Mouse (Mus musculus) hindbrain, embryonic 11.5 days (tissue): Measurements from ENCODE around the gene Ocln. TPM values are rescaled to one million over a fixed set of nuclear protein-coding genes. Genes with fewer than 3 reads are reported as not detected.

Experiments used
- ATAC-seq: fragments of 200-750 bp; cut with Nextera tagmentation; 2 replicates; pipeline ENCODE4 v1.8.0; 2017; ENCODE audit warnings: mild to moderate bottlenecking, moderate TSS enrichment, moderate library complexity; ENCODE audit not compliant: low FRiP score
- DNase-seq: peaks from one replicate; pipeline ENCODE4 v3.0.0-alpha.2; 2015; ENCODE audit warnings: low spot score
- H3K27ac ChIP-seq: fragments of 300-500 bp; sonication (generic); 2 replicates; pipeline ENCODE4 v1.5.1; 2014; ENCODE audit warnings: mild to moderate bottlenecking, low read depth, low read length
- H3K27me3 ChIP-seq: fragments of 300-500 bp; sonication (generic); 2 replicates; pipeline ENCODE4 v1.6.1; 2014; ENCODE audit warnings: mild to moderate bottlenecking, low read length, moderate library complexity, mixed read lengths; ENCODE audit not compliant: control insufficient read depth, insufficient read depth
- H3K36me3 ChIP-seq: fragments of 300-500 bp; sonication (generic); 2 replicates; pipeline ENCODE4 v1.6.1; 2014; ENCODE audit warnings: mild to moderate bottlenecking, low read length, moderate library complexity, mixed read lengths; ENCODE audit not compliant: control insufficient read depth, insufficient read depth
- H3K4me1 ChIP-seq: fragments of 300-500 bp; sonication (generic); replicated peaks from 2 replicates; pipeline ENCODE4 v1.6.1; 2014; ENCODE audit warnings: low read length, mixed read lengths; ENCODE audit not compliant: control insufficient read depth, insufficient read depth
- H3K4me2 ChIP-seq: fragments of 300-500 bp; sonication (generic); replicated peaks from 2 replicates; pipeline ENCODE4 v1.6.1; 2014; ENCODE audit warnings: mild to moderate bottlenecking, low read depth, low read length
- H3K4me3 ChIP-seq: fragments of 300-500 bp; sonication (generic); 2 replicates; pipeline ENCODE4 v1.5.1; 2014; ENCODE audit warnings: low read depth, low read length
- H3K9ac ChIP-seq: fragments of 300-500 bp; sonication (generic); 2 replicates; pipeline ENCODE4 v1.6.1; 2014; ENCODE audit warnings: low read depth, low read length
- H3K9me3 ChIP-seq: fragments of 300-500 bp; sonication (generic); 2 replicates; pipeline ENCODE4 v1.6.1; 2016; ENCODE audit warnings: low read length; ENCODE audit not compliant: control insufficient read depth
- WGBS: fragments of 180-500 bp; shearing (Covaris S2); extraction: QIAGEN DNeasy Blood & Tissue Kit; methylation state at CpG from one replicate; pipeline ENCODE4 v1.1.7; 2014; 5-methylcytosine and 5-hydroxymethylcytosine counted together
- polyA plus RNA-seq: library from polyadenylated mRNA; unstranded; fragments of >200 nt; fragmentation: Nextera tagmentation; extraction: Ambion mirVana; gene quantifications from 2 replicates; pipeline ENCODE4 v1.2.1, GENCODE M21; 2014

Gene Ocln
- polyA plus RNA-seq, 1 experiment from 2014 or later, result 5.8 TPM

DNA sequence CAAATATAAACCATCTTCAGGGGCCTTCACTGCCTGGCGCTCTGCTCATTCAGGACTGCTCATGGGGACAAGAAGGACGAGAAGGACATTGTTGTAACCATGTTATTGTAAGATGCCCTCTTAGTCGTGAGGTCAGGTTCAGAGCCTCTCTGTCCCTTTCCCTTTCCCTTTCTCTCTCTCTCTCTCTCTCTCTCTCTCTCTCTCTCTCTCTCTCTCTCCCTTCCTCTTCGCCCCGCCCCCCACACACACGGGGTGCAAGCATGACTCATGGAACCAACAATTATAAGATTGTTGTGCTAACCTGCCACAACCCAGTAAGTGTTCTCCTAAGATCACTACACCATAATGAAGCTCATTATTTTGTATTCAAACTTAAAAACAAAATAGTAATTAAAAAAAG lies 29.6 kb upstream of the Ocln start:
- WGBS, result 47% methylated on average over 6 of the region's 6 CpGs
- H3K4me3 ChIP-seq, result no peak overlapping the region
- H3K4me1 ChIP-seq, result no peaks in the 10 kb centered on the region
- H3K27me3 ChIP-seq, result no peaks in the 10 kb centered on the region
- no peak for DNase-seq
- no peak overlapping the region for H3K27ac ChIP-seq
- H3K9ac ChIP-seq, result no peak overlapping the region
- no peak overlapping the region for H3K4me2 ChIP-seq
- H3K36me3 ChIP-seq, result no peaks in the 10 kb centered on the region
- H3K9me3 ChIP-seq, result no peaks in the 10 kb centered on the region
- no peak for ATAC-seq

DNA sequence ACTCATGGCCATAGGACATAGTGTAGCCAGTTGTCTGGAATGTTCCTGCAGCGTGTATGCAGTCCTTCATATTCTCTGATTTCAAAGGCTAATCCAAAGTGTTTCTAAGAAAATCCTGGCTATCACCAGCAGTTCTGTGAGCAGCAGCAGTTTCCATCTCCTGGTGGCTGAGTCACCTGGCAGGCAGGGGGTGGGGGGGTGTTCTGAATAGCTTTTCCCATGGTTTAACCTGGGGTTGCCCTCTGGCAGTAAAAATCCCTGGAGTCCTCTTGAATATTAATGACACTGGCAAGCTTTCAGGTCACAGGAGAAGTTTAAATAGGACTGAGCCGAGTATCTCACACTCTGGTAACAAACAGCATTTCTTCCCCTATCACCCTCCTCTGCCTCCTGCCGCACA lies 29.2 kb upstream of the Ocln start:
- Histone ChIP-seq H3K36me3 (no peaks in the 10 kb centered on the region), H3K4me1 (no peaks in the 10 kb centered on the region), H3K27me3 (no peaks in the 10 kb centered on the region), H3K9ac (no peak overlapping the region), H3K27ac (no peak overlapping the region), H3K4me2 (no peak overlapping the region), H3K9me3 (no peaks in the 10 kb centered on the region), H3K4me3 (no peak overlapping the region)
- ATAC-seq (no peak), DNase-seq (no peak)
- 36% methylated on average over 3 of the region's 3 CpGs for WGBS

DNA sequence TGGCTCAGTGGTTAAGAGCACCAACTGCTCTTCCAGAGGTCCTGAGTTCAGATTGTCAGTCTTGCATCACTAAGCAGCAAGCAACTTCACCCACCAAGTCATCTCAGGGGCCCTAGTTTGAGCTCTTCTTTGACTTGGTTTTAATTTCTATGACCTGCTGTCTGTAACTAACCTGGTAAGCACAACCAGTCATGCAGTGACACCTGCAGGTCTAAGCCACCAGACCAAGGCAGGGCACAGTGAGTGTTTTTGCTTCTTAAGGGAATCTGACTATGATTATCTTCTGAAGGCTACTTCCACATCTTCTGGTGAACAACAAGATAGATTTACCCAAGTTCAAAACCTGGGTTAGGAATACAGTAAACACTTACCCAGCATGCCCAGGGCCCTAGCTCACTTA lies 27.4 kb upstream of the Ocln start:
- no peak for DNase-seq
- H3K9me3 ChIP-seq, result no peaks in the 10 kb centered on the region
- H3K4me2 ChIP-seq, result no peak overlapping the region
- ATAC-seq, result no peak
- H3K4me3 ChIP-seq, result no peak overlapping the region
- H3K4me1 ChIP-seq, result no peaks in the 10 kb centered on the region
- H3K27ac ChIP-seq, result no peak overlapping the region
- H3K36me3 ChIP-seq, result no peaks in the 10 kb centered on the region
- no peaks in the 10 kb centered on the region for H3K27me3 ChIP-seq
- no peak overlapping the region for H3K9ac ChIP-seq

DNA sequence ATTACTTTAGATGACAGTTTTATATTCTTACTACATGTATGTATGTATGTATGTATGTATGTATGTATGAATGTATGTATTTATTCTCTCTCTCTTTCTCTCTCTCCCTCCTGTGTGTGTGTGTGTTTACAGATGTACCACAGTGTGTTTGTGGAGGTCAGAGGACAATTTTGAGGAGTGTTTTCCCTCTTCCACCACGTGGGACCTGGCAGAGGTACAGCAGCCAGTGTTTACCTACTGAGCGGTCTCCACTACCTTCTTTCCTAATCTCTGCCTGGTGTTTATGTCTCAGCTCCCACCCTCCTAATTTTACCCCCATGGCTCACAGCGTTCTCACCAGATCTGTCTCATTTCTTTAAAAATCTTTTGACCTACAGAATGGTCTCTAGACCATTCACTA lies 26.7 kb upstream of the Ocln start:
- no peak overlapping the region for H3K9ac ChIP-seq
- H3K27ac ChIP-seq, result no peak overlapping the region
- ATAC-seq (no peak), DNase-seq (no peak)
- H3K4me1 ChIP-seq, result no peaks in the 10 kb centered on the region
- no peak overlapping the region for H3K4me3 ChIP-seq
- no peaks in the 10 kb centered on the region for H3K9me3 ChIP-seq
- H3K27me3 ChIP-seq, result no peaks in the 10 kb centered on the region
- H3K36me3 ChIP-seq, result no peaks in the 10 kb centered on the region
- no peak overlapping the region for H3K4me2 ChIP-seq
- WGBS, result 70% methylated on average over 3 of the region's 3 CpGs

DNA sequence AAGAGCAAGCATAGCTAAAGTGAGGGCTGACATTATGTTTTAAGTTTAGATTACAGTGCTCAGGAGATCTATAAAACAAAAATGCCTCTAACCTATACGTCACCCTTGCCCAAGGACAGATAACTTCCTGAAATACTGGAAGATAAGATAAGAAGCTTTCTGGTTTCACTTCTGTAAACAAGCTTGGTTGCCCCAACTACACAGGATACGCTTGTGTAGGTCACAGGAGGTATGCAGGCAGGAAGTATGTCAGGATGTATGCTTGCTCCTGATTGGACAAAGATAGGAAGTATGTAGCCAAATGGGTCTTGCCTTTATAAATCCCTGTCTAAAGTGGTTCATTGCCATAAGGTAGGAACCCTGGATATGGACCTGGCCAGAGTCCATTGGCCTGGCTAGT lies 23.4 kb upstream of the Ocln start:
- DNase-seq (no peak), ATAC-seq (no peak)
- Histone ChIP-seq H3K36me3 (no peaks in the 10 kb centered on the region), H3K4me1 (no peaks in the 10 kb centered on the region), H3K27ac (no peak overlapping the region), H3K4me2 (no peak overlapping the region), H3K4me3 (no peak overlapping the region), H3K9ac (no peak overlapping the region), H3K9me3 (no peaks in the 10 kb centered on the region), H3K27me3 (no peaks in the 10 kb centered on the region)
- 71% methylated on average over 2 of the region's 2 CpGs for WGBS

DNA sequence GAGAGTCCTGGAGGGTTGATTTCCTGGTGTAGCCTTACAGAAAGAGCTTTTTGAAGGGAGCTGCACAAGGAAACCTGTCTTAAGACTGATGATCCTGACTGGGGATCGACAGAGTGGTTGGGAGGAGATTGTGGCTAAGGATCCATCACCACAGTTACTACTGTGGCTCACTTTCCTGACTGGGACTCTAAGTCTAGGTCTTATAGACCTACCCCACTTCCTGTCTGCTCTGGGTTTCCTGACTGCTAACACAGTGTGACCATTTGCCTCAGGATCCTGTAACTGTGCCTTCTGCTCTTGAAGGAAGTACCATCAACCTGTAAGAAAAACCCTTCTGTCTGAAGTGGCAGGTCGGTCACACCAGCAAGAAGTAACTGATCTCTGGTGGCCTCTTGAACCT lies 18.2 kb upstream of the Ocln start:
- ATAC-seq, result no peak
- WGBS, result 70% methylated on average over 2 of the region's 2 CpGs

DNA sequence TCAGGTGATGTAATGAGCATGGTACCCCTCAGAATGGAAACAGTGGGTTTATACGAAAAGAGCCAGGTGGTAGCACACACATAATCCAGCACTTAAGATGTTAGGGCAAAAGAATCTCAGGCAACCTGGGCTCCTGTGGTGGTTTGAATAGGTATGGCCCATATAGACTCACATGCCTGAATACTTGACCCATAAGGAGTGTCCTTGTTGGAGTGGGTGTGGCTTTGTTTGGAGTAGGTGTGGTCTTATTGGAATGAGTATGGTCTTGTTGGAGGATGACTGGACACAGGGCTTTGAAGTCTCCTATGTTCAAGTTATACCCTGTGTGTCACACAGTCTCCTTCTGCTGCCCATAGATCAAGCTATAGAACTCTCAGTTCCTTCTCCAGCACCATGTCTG lies 15.8 kb upstream of the Ocln start:
- Histone ChIP-seq H3K9ac (no peak overlapping the region), H3K4me1 (no peaks in the 10 kb centered on the region), H3K27ac (no peak overlapping the region), H3K4me2 (no peak overlapping the region), H3K9me3 (no peaks in the 10 kb centered on the region), H3K27me3 (no peaks in the 10 kb centered on the region), H3K4me3 (no peak overlapping the region), H3K36me3 (no peaks in the 10 kb centered on the region)
- 96% methylated on average over 1 of the region's 1 CpGs for WGBS
- ATAC-seq, result no peak
- DNase-seq, result no peak

More for the DNA sequence above, 18.2 kb upstream of the Ocln start:
- Histone ChIP-seq H3K4me3 (no peak overlapping the region), H3K27me3 (no peaks in the 10 kb centered on the region), H3K9ac (no peak overlapping the region), H3K4me1 (no peaks in the 10 kb centered on the region), H3K36me3 (no peaks in the 10 kb centered on the region), H3K9me3 (no peaks in the 10 kb centered on the region), H3K27ac (no peak overlapping the region), H3K4me2 (no peak overlapping the region)
- DNase-seq, result no peak

DNA sequence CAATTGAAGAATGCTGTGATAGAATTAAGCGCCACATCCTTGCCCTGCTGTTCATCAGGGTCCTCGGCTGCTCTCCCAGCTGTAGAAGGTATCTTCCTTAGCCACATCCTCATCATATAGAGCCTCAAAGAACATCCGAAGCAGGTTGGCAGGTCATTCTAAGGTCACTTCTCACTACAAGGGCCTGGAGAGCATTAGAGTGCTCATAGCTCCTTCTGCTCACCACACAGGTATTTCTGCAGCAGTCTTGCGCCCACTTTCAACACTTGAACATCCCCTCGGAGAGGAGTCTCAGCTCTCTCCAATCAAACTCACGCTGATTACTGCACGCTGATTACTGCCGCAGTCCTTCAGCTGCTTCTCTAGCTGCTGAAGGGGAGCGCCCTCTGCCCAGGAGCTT lies 6.9 kb upstream of the Ocln start:
- Histone ChIP-seq H3K4me3 (no peak overlapping the region), H3K9me3 (no peaks in the 10 kb centered on the region), H3K4me2 (no peak overlapping the region), H3K27ac (no peak overlapping the region), H3K9ac (no peak overlapping the region), H3K27me3 (no peaks in the 10 kb centered on the region), H3K4me1 (no peaks in the 10 kb centered on the region), H3K36me3 (no peaks in the 10 kb centered on the region)
- 82% methylated on average over 9 of the region's 9 CpGs for whole genome bisulfite sequencing
- no peak for ATAC-seq
- DNase-seq, result no peak

DNA sequence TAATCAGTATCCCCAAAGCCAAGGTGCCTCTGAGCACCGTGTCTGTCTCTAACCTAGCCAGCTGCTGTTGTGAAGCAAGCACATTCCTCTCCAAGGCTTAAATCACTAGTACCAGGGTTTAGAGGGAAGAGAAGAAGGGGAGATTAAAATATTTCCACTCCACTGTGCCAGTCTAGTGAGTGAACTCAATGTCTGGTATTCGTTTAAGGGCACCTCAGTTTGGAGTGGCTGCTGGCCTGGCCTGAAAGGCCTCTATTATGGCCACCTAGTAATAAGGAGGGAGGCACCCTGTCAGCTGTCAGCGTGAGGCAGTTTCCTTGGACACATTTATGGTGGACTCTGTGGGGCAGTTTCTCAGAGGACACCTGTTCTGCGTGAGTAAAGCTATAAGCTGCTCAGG lies 4.5 kb upstream of the Ocln start:
- Histone ChIP-seq H3K9ac (no peak overlapping the region), H3K4me1 (peaks cover 4% of the 10 kb centered on the region; the same call in 1 of the 2 replicates), H3K27me3 (peaks cover 14% of the 10 kb centered on the region), H3K27ac (no peak overlapping the region), H3K36me3 (no peaks in the 10 kb centered on the region), H3K4me2 (no peak overlapping the region), H3K4me3 (no peak overlapping the region), H3K9me3 (no peaks in the 10 kb centered on the region)
- ATAC-seq (no peak), DNase-seq (no peak)
- 65% methylated on average over 4 of the region's 4 CpGs for WGBS
